Mouse (Mus musculus) bone marrow macrophage, adult 2 months (primary cell): ENCODE data around the gene Zmpste24. TPM values are rescaled to one million over a fixed set of nuclear protein-coding genes. Genes with fewer than 3 reads are reported as not detected.
"Not testable (repeated sequence)": the region's sequence is repeated elsewhere in the genome, so short reads cannot be mapped to it uniquely, and the experiment has no call there.

Experiments used
- H3K27ac ChIP-seq: 2 replicates; pipeline ENCODE4 v1.5.1; 2012; ENCODE audit warnings: low read depth, low read length; ENCODE audit not compliant: insufficient read depth
- H3K4me1 ChIP-seq: 2 replicates; pipeline ENCODE4 v1.6.1; 2012; ENCODE audit warnings: low read length; ENCODE audit not compliant: control insufficient read depth, insufficient read depth
- H3K4me3 ChIP-seq: 2 replicates; pipeline ENCODE4 v1.5.1; 2012; ENCODE audit warnings: mild to moderate bottlenecking, low read length, moderate library complexity; ENCODE audit not compliant: insufficient read depth
- CTCF ChIP-seq: IDR thresholded peaks from 2 replicates; pipeline ENCODE4 v1.5.1; 2012; ENCODE audit warnings: low read depth, mild to moderate bottlenecking, low read length, moderate library complexity
- POLR2A ChIP-seq: IDR thresholded peaks from 2 replicates; pipeline ENCODE4 v1.6.1; 2012; ENCODE audit warnings: mild to moderate bottlenecking, low read depth, low read length, borderline replicate concordance
- polyA plus RNA-seq: library from polyadenylated mRNA; stranded (reverse); fragments of >200 nt; gene quantifications from 2 replicates; pipeline ENCODE4 v1.2.4, GENCODE M21; 2012; ENCODE audit not compliant: missing spikeins, insufficient read depth, insufficient read length

Gene Zmpste24
- 43.5 and 45.9 TPM in 2 replicates for polyA plus RNA-seq

GRCm38 (mm10) chr4:121097650-121098378 lies at the start of gene Zmpste24:
Zmpste24 (minus strand) TSS chr4:121098241.
- TF ChIP-seq POLR2A (no peak), CTCF (no peak)
- Histone ChIP-seq H3K27ac (peak within 1 kb of the TSS; percentile 33), H3K4me1 (peaks cover 5% of the 10 kb centered on the region), H3K4me3 (peak within 1 kb of the TSS; percentile 72)

- no peak within 1 kb of the TSS for H3K27ac ChIP-seq
- no peaks in the 10 kb centered on the region for H3K4me1 ChIP-seq
- no peak for TF ChIP-seq CTCF
- no peak for TF ChIP-seq POLR2A
Observed at GRCm38 (mm10) chr4:121109126-121109525, 11.1 kb upstream of the Zmpste24 start, which contains the start of gene Tmco2. Tmco2 (minus strand) TSS chr4:121109226.

GRCm38 (mm10) chr4:121103304-121103703 lies 5.3 kb upstream of the Zmpste24 start:
- H3K4me1 ChIP-seq, result no peaks in the 10 kb centered on the region
- TF ChIP-seq POLR2A, result no peak
- no peak for TF ChIP-seq CTCF
- no peak overlapping the region for H3K4me3 ChIP-seq
- H3K27ac ChIP-seq, result no peak overlapping the region

More at GRCm38 (mm10) chr4:121109126-121109525, 11.1 kb upstream of the Zmpste24 start, which contains the start of gene Tmco2:
- H3K4me3 ChIP-seq, result no peak within 1 kb of the TSS

- no peak overlapping the region for H3K4me3 ChIP-seq
- TF ChIP-seq CTCF (no peak), POLR2A (no peak)
- no peak overlapping the region for H3K27ac ChIP-seq
Observed at GRCm38 (mm10) chr4:121090211-121090610, 7.8 kb downstream of the Zmpste24 start.

DNA sequence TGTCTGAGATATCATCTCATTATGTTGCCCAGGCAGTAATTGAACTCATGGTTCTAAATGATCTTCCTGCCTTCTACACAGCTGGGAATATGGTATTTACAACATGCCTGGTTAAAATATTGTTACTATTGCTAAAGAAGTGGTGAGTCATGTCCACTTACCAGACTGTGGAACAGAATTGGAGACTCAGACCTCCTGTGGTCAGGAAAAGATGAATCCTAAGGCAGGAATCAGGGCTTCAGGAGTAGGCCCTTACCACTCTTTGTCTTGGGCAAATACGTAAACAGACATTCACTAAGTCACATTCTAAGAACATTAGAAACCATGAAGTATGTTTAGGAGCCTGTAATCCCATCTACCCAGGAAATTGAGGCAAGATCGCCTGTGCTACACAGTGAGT lies 9.3 kb downstream of the Zmpste24 start:
- TF ChIP-seq POLR2A, result no peak
- TF ChIP-seq CTCF, result no peak
- Histone ChIP-seq H3K4me1 (no peaks in the 10 kb centered on the region), H3K4me3 (no peak overlapping the region), H3K27ac (no peak overlapping the region)

More at GRCm38 (mm10) chr4:121090211-121090610, 7.8 kb downstream of the Zmpste24 start:
- H3K4me1 ChIP-seq, result no peaks in the 10 kb centered on the region

DNA sequence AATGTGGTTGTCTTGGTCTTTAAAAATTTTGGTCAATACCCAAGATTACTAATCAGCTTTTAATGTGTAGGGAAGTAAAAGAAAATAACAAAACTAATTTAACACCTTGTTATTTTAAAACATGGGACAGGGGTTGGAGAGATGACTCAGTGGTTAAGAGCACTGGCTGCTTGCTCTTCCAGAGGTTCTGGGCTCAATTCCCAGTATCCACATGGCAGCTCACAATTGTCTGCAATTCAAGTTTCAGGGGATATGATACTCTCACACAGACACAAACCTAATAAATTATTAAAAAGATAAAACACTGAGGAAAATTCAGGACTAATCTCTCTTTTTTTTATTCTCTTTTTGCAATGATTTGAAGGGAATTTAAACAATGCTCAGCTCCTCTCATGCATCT lies 13.5 kb downstream of the Zmpste24 start:
- TF ChIP-seq CTCF (no peak), POLR2A (no peak)
- no peak overlapping the region for H3K27ac ChIP-seq

GRCm38 (mm10) chr4:121080395-121080794 lies 17.6 kb downstream of the Zmpste24 start:
- Histone ChIP-seq H3K4me1 (no peaks in the 10 kb centered on the region), H3K27ac (no peak overlapping the region), H3K4me3 (no peak overlapping the region)
- TF ChIP-seq CTCF, result no peak
- no peak for TF ChIP-seq POLR2A

More for the DNA sequence above, 13.5 kb downstream of the Zmpste24 start:
- Histone ChIP-seq H3K4me1 (no peaks in the 10 kb centered on the region), H3K4me3 (no peak overlapping the region)

- H3K27ac ChIP-seq, result no peak overlapping the region
- H3K4me3 ChIP-seq, result no peak overlapping the region
- no peak for TF ChIP-seq POLR2A
- no peak for TF ChIP-seq CTCF
- no peaks in the 10 kb centered on the region for H3K4me1 ChIP-seq
Observed at GRCm38 (mm10) chr4:121077915-121078646, 20.0 kb downstream of the Zmpste24 start.

DNA sequence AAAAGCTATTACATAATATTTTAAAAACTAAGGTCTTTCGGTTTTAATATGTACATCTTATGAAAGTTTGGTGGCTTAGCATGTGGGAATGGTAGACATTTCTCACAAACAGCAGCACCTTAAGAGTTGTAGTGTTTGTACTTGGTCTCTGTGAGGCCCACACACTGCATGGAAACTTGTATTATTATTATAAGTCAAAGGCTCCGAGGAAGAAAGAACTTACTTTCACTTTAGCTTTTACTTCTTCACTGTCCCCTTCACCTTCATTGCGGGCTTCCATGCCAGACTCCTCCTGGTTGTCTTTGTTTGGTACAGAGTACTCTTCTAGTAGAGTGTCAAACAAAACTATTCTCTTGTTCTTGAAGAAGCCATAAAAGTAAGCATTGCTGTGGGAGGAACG lies 23.8 kb downstream of the Zmpste24 start:
- H3K4me3 ChIP-seq, result no peak overlapping the region
- TF ChIP-seq POLR2A, result no peak
- no peak for TF ChIP-seq CTCF
- no peak overlapping the region for H3K27ac ChIP-seq
- no peaks in the 10 kb centered on the region for H3K4me1 ChIP-seq

- H3K27ac ChIP-seq, result no peak overlapping the region
- no peak overlapping the region for H3K4me3 ChIP-seq
- H3K4me1 ChIP-seq, result no peaks in the 10 kb centered on the region
- TF ChIP-seq CTCF (no peak), POLR2A (no peak)
Observed at GRCm38 (mm10) chr4:121065336-121065735, 32.7 kb downstream of the Zmpste24 start.

DNA sequence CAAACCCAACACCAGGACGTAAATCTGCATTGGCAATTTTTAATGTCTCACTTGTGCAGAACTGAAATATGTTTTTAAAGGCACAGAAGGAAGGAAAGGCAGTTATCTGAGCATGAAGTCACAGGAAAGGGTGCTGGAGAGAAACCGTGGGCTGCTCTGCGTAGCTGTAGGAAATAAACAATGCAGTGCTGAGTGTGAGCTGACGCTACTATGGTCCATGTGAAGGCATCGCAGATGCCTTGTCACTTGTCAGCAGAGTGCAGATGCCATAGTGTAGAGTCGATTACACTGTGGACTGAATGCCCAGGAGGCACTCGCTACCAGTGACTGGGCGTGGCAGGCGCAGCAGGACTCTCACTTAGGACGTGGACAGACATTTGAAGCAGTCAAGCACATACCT lies 38.8 kb downstream of the Zmpste24 start:
- H3K4me1 ChIP-seq, H3K27ac ChIP-seq, H3K4me3 ChIP-seq: not testable (repeated sequence)
